Mouse (Mus musculus) midbrain, embryonic 10.5 days (tissue): Measurements from ENCODE around the gene Sdk2. TPM values are rescaled to one million over a fixed set of nuclear protein-coding genes. Genes with fewer than 3 reads are reported as not detected.

Experiments
- DNase-seq: peaks from one replicate; pipeline ENCODE4 v3.0.0-alpha.2; 2017; ENCODE audit warnings: low spot score
- H3K27ac ChIP-seq: fragments of 300-500 bp; sonication (generic); replicated peaks from 2 replicates; pipeline ENCODE4 v1.5.1; 2016; ENCODE audit warnings: mild to moderate bottlenecking
- H3K27me3 ChIP-seq: fragments of 300-500 bp; sonication (generic); 2 replicates; pipeline ENCODE4 v1.6.1; 2016; ENCODE audit warnings: low read depth, mild to moderate bottlenecking; ENCODE audit not compliant: poor library complexity, severe bottlenecking
- H3K36me3 ChIP-seq: fragments of 300-500 bp; sonication (generic); 2 replicates; pipeline ENCODE4 v1.6.1; 2016; ENCODE audit warnings: mild to moderate bottlenecking, moderate library complexity
- H3K4me1 ChIP-seq: fragments of 300-500 bp; sonication (generic); 2 replicates; pipeline ENCODE4 v1.6.1; 2016
- H3K4me3 ChIP-seq: fragments of 300-500 bp; sonication (generic); 2 replicates; pipeline ENCODE4 v1.5.1; 2016; ENCODE audit warnings: mild to moderate bottlenecking, moderate library complexity
- H3K9me3 ChIP-seq: fragments of 300-500 bp; sonication (generic); replicated peaks from 2 replicates; pipeline ENCODE4 v1.6.1; 2016; ENCODE audit warnings: mild to moderate bottlenecking
- WGBS: fragments of 180-500 bp; shearing (Covaris S2); methylation state at CpG from one replicate; pipeline ENCODE4 v1.1.7; 2016; 5-methylcytosine and 5-hydroxymethylcytosine counted together
- polyA plus RNA-seq: library from polyadenylated mRNA; unstranded; fragments of >200 nt; fragmentation: Nextera tagmentation; extraction: Ambion mirVana; gene quantifications from 2 replicates; pipeline ENCODE4 v1.2.1, GENCODE M21; 2016

Sdk2 gene
- polyA plus RNA-seq, 1 experiment from 2014 or later = 4.5 TPM

DNA sequence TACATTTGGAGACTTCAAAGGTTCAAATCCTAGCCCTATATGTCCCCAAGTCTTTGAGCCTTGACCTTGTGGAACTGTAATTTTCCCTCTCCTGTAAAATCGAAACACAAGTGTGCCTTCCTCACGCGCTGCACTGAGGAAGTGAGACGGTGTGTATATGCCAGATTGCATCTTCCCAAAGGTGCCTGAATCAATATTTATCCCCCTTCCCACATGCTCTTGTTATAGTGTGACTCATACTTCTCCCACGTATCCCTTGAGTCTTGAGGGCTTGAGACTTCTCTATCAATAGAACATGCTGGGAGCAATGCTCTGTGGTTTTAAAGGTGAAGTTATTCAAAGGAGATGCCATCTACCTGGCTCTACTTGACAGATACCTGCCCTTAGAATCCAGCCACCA, 170.8 kb downstream of the Sdk2 start:
- DNase-seq = no peak
- no peaks in the 10 kb centered on the region for H3K9me3 ChIP-seq
- WGBS = 97% methylated on average over 5 of the region's 5 CpGs

DNA sequence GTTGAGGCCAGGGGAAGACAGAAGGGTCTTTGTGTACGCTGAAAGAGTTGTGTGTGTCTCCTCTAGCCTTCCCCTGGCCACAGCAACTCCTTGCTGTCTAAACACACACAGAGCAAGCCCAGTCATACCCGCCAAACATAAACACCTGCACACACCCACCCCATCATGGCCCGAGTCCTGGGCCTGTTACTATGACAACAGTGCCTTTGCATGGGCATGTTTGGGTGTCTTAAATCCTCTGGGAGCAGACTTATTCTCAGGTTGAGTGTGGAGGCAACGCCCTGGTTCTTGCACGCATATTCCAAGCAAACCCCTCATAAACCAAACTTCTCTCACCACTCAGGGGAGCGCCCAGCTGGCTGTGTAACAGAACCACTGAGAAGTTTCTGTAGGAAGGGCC, 173.9 kb downstream of the Sdk2 start:
- peaks cover 24% of the 10 kb centered on the region for H3K27me3 ChIP-seq
- peaks cover 24% of the 10 kb centered on the region for H3K4me1 ChIP-seq
- H3K27ac ChIP-seq = peak overlapping the region; percentile 17; the same call in 1 of the 2 replicates
- H3K4me3 ChIP-seq = no peak overlapping the region
- H3K36me3 ChIP-seq = no peaks in the 10 kb centered on the region; the same call in 1 of the 2 replicates
- no peaks in the 10 kb centered on the region for H3K9me3 ChIP-seq
- DNase-seq = no peak
- 75% methylated on average over 6 of the region's 6 CpGs for WGBS

More for the DNA sequence above, 170.8 kb downstream of the Sdk2 start:
- no peaks in the 10 kb centered on the region; the same call in 1 of the 2 replicates for H3K36me3 ChIP-seq
- peaks cover 32% of the 10 kb centered on the region for H3K27me3 ChIP-seq
- H3K4me3 ChIP-seq = no peak overlapping the region
- H3K4me1 ChIP-seq = peaks cover 43% of the 10 kb centered on the region
- H3K27ac ChIP-seq = no peak overlapping the region

DNA sequence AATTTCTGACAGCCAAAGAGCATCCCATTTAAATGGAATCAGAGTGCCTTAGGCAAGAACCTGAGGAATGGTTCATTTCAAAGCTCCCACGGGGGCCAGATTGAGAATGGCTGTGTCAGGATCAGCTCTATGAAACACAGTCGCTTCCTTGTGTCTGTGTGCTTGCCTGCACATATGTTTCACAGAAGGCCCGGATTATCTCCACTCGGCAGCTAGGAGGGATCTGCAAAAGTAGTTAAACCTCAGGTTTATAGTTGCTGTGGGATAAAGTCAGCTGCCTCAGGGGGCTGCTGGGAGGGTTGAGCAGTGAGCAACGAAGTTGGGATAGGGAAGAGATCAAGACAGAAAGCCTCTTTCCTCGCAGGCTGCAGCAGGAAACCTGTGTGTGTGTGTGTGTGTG, 174.8 kb downstream of the Sdk2 start:
- Histone ChIP-seq H3K4me1 (peaks cover 22% of the 10 kb centered on the region), H3K9me3 (no peaks in the 10 kb centered on the region), H3K27me3 (peaks cover 16% of the 10 kb centered on the region), H3K4me3 (no peak overlapping the region), H3K27ac (no peak overlapping the region), H3K36me3 (no peaks in the 10 kb centered on the region; the same call in 1 of the 2 replicates)
- WGBS = 66% methylated on average over 6 of the region's 6 CpGs
- no peak for DNase-seq

DNA sequence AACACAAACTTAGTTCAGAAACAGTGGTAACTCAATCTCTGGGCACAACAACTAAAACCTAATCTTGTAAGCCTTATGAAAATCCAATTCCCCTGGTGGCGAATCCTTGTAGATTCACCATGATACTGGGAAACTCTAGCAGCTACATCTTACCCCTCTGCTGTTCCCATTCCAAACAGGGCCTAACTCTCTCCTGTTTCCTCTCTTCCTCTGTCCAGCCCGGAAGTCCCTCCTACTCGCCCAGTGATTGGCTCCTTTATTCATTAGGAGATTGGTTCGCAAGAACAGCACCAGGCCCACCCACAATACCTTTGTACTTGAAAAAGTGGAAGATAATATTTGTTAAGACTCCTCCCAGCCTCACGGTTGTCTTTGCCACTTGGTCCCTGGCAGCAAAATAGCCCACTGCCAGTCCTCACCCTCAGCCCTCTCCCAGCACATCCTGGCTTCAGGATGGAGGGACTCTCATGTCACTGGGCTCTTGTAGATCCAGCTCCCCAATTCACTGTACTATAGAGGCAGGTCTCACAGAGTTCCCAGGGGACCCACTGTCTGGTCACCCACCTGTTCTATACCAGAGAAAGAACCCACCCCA, 178.6 kb downstream of the Sdk2 start:
- DNase-seq = no peak
- no peak overlapping the region for H3K4me3 ChIP-seq
- no peaks in the 10 kb centered on the region for H3K9me3 ChIP-seq
- H3K36me3 ChIP-seq = no peaks in the 10 kb centered on the region; the same call in 1 of the 2 replicates
- WGBS = 86% methylated on average over 5 of the region's 5 CpGs
- peaks cover 12% of the 10 kb centered on the region for H3K4me1 ChIP-seq
- no peak overlapping the region for H3K27ac ChIP-seq
- no peaks in the 10 kb centered on the region for H3K27me3 ChIP-seq

DNA sequence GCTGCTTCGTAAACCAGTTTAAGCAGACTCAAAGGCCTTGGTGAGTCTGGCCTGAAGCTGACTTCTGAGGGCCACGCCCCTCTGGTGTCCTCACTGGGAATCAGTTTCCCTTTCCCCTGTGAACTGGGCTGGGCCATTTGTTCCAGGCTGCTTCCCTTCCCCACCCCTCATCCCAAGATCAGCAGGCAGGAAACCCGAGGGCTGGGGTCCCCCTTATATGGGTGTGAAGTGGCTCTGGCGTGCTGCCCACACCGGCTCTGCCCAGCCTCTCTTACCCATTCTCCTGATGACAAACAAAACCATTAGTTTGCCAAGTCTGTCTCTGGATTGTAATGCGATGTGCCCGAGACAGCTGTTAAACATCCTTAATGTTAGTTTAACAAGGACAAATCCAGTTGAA, 180.5 kb downstream of the Sdk2 start:
- Histone ChIP-seq H3K27ac (no peak overlapping the region), H3K4me1 (peaks cover 2% of the 10 kb centered on the region; the same call in 1 of the 2 replicates), H3K27me3 (no peaks in the 10 kb centered on the region), H3K9me3 (no peaks in the 10 kb centered on the region), H3K4me3 (no peak overlapping the region), H3K36me3 (peaks cover 5% of the 10 kb centered on the region; the same call in 1 of the 2 replicates)
- 85% methylated on average over 7 of the region's 7 CpGs for WGBS
- DNase-seq = no peak

DNA sequence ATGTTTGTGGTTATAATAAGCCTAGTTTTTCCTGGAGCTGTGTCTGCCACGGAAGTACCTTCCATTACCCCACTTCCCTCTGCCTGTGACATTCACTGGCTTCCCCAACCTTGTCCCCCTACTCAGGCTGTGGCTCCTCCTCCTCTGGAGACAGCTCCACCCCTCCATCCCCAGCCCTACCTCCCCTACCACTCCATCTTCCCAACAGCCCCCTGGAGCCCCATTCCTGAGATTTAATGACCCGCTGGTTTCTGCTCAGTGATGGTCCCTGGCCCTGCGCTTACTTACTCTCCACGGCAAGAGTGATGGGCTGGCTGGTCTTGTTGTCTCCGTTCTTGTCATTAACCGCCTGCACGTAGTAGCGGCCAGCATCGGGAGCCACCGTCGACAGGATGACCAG, 181.9 kb downstream of the Sdk2 start:
- no peak for DNase-seq
- H3K9me3 ChIP-seq = no peaks in the 10 kb centered on the region
- H3K27ac ChIP-seq = no peak overlapping the region
- WGBS = 80% methylated on average over 11 of the region's 11 CpGs
- H3K4me1 ChIP-seq = peaks cover 2% of the 10 kb centered on the region; the same call in 1 of the 2 replicates
- no peak overlapping the region for H3K4me3 ChIP-seq
- H3K27me3 ChIP-seq = no peaks in the 10 kb centered on the region
- H3K36me3 ChIP-seq = peaks cover 15% of the 10 kb centered on the region

DNA sequence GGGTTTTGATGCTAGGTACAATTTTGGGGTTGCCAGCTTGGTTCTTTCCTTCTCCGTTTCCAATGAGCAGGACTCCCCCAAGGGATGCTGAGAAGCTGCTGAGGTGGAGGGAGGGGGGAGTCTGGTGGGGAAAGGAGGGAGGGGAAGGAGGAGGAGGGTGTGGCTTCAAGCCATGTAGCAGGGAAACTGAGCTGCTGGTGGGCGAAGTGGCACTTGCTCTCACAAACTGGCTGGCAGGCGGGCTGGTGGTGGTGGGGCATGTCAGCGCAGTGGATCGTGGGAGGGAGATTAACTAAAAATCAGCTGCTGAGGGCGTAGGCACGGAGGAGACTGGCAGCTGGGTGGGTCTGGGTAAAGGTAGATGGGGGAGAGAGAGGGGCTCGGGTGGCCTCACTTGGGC, 183.8 kb downstream of the Sdk2 start:
- no peaks in the 10 kb centered on the region for H3K9me3 ChIP-seq
- H3K4me1 ChIP-seq = peaks cover 2% of the 10 kb centered on the region; the same call in 1 of the 2 replicates
- no peaks in the 10 kb centered on the region for H3K27me3 ChIP-seq
- no peak overlapping the region for H3K27ac ChIP-seq
- H3K4me3 ChIP-seq = no peak overlapping the region
- no peak for DNase-seq
- 75% methylated on average over 8 of the region's 8 CpGs for WGBS
- H3K36me3 ChIP-seq = peaks cover 15% of the 10 kb centered on the region

DNA sequence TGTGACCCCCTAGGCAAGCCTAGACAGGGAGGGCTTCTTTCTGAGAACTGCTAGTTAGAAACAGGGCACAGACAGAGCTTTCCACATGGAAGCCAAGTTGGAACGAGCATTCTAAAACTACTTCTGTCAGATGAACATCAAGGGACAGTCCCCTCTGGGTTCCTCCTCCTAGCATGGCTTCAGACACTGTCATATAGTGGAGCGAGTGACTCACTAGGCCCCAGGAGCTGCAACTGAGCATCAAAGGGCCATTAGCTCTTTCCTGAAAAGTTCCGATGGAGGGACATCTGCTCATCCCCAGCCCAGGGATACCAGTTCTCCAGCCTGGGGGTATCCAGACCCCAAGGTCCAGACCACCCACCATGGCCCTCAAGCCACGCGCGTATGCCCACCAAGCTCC, 185.0 kb downstream of the Sdk2 start:
- Histone ChIP-seq H3K27ac (no peak overlapping the region), H3K4me1 (peaks cover 2% of the 10 kb centered on the region; the same call in 1 of the 2 replicates), H3K9me3 (no peaks in the 10 kb centered on the region), H3K4me3 (no peak overlapping the region), H3K27me3 (no peaks in the 10 kb centered on the region), H3K36me3 (peaks cover 15% of the 10 kb centered on the region)
- WGBS = 92% methylated on average over 6 of the region's 6 CpGs
- DNase-seq = no peak

DNA sequence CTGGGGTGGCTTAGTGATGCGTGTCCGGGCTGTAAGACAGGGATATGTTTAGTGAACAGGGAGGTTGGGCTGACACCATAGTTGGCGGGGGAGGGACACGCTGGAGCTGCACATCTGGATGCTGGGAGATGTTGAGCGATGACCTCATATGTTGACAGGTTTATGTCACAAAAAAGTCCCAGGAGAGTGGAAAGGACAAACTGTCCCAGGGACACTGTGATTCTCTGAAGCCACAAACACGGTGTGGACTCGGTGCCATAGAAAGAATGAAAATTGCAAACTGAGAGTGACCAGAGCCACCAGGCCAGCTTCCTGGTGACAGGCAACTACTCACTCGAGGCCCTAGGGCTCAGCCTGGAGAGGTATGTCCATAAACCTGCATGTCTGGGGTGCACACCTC, 199.8 kb downstream of the Sdk2 start:
- H3K4me3 ChIP-seq = no peak overlapping the region
- H3K27ac ChIP-seq = no peak overlapping the region
- WGBS = 94% methylated on average over 8 of the region's 8 CpGs
- peaks cover 11% of the 10 kb centered on the region for H3K4me1 ChIP-seq
- H3K36me3 ChIP-seq = peaks cover 11% of the 10 kb centered on the region; the same call in 1 of the 2 replicates
- H3K9me3 ChIP-seq = no peaks in the 10 kb centered on the region
- 0 out of 2 replicates have a peak, but pooled peaks cover 10% of the 10 kb centered on the region for H3K27me3 ChIP-seq
- DNase-seq = no peak

DNA sequence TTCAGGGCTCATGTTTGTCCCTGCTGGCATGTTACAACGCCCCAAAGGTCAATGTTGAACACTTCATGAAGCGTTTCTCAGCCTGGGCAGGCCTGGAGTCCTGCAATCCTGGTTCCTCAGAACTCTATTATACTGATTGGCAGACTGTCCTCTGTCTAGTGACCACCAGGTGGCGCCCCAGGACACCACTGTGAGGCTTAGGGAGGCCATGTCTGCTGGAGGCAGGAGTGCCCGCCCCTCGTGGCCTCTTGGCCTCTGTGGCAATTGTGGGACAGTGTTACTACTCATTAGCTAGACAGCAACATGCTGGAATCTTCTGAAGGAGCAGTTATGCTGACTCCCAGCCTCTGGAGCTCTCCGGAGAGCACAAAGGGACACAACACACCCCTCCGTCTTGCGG, 201.2 kb downstream of the Sdk2 start:
- 33% methylated on average over 8 of the region's 8 CpGs for WGBS
- H3K4me3 ChIP-seq = no peak overlapping the region
- DNase-seq = peak; percentile 91
- 0 out of 2 replicates have a peak, but pooled peaks cover 8% of the 10 kb centered on the region for H3K27me3 ChIP-seq
- H3K9me3 ChIP-seq = no peaks in the 10 kb centered on the region
- H3K36me3 ChIP-seq = peaks cover 10% of the 10 kb centered on the region; the same call in 1 of the 2 replicates
- H3K4me1 ChIP-seq = peaks cover 11% of the 10 kb centered on the region
- peak overlapping the region; percentile 63; the same call in 1 of the 2 replicates for H3K27ac ChIP-seq

DNA sequence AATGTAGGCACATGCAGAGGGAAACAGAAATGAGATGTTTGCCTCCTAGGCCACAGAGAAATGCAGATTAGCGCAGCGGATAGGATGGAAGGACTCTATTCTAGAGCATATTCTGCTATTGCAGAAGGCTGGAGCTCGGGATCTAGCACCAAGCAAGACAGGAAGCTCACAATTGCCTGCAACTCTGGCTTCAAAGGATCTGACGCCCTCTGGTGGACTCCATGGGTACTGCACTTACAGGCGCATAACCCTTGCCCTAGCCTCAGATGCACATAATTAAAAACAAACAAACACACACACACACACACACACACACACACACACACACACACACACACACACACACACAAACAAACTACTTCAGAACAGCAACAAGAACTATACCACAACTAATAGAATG, 203.4 kb downstream of the Sdk2 start:
- peak; percentile 36 for DNase-seq
- H3K27ac ChIP-seq = no peak overlapping the region
- no peaks in the 10 kb centered on the region for H3K9me3 ChIP-seq
- no peak overlapping the region for H3K4me3 ChIP-seq
- WGBS = 76% methylated on average over 5 of the region's 5 CpGs
- peaks cover 11% of the 10 kb centered on the region for H3K4me1 ChIP-seq
- H3K36me3 ChIP-seq = peaks cover 14% of the 10 kb centered on the region
- 0 out of 2 replicates have a peak, but pooled peaks cover 4% of the 10 kb centered on the region for H3K27me3 ChIP-seq

DNA sequence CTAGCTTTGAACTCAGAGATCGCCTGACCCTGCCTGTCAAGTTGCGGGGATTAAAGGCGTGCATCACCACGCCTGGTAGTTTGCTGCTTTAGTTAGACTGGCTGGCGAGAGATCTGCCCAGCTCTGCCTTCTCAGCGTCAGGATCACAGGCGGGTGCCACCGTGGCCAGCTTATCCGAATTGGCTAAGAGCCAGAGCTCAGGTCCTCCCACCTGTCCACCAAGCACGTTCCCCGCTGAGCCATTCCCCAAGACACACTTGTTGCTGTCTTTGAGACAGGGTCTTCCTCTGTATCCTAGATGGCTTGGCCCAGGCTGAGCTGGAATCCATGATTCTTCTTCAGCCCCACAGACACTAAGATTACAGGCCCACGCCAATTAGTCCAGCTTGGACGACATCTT, 211.2 kb downstream of the Sdk2 start:
- no peaks in the 10 kb centered on the region for H3K4me1 ChIP-seq
- H3K9me3 ChIP-seq = no peaks in the 10 kb centered on the region
- no peak overlapping the region for H3K4me3 ChIP-seq
- DNase-seq = no peak
- H3K36me3 ChIP-seq = peaks cover 45% of the 10 kb centered on the region
- no peak overlapping the region for H3K27ac ChIP-seq
- 88% methylated on average over 13 of the region's 13 CpGs for WGBS
- no peaks in the 10 kb centered on the region for H3K27me3 ChIP-seq

DNA sequence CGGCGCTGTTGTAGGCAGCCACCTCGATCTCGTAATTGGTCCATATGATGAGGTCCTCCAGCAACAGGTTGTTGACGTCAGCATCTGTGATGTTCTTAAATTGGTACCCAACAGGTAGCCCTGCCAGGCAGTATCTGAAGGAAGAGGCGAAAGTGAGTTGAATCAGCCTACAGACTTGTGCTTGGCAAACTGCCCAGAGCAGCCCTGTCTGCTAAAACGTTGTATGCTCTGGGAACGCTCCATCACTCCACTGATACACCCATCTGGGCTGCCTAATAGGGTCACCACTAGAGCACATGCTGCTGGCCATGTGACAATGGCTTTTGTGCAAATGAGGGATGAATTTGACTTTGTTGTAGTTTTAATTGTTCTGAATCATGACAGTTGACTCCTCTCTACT, 215.1 kb downstream of the Sdk2 start:
- WGBS = 94% methylated on average over 8 of the region's 8 CpGs
- H3K27me3 ChIP-seq = no peaks in the 10 kb centered on the region
- H3K27ac ChIP-seq = no peak overlapping the region
- peaks cover 34% of the 10 kb centered on the region for H3K36me3 ChIP-seq
- no peaks in the 10 kb centered on the region for H3K9me3 ChIP-seq
- H3K4me3 ChIP-seq = no peak overlapping the region
- no peak for DNase-seq
- no peaks in the 10 kb centered on the region for H3K4me1 ChIP-seq
